Mouse (Mus musculus): ENCODE results near the gene Tmem100.

Tmem100 gene

DNA sequence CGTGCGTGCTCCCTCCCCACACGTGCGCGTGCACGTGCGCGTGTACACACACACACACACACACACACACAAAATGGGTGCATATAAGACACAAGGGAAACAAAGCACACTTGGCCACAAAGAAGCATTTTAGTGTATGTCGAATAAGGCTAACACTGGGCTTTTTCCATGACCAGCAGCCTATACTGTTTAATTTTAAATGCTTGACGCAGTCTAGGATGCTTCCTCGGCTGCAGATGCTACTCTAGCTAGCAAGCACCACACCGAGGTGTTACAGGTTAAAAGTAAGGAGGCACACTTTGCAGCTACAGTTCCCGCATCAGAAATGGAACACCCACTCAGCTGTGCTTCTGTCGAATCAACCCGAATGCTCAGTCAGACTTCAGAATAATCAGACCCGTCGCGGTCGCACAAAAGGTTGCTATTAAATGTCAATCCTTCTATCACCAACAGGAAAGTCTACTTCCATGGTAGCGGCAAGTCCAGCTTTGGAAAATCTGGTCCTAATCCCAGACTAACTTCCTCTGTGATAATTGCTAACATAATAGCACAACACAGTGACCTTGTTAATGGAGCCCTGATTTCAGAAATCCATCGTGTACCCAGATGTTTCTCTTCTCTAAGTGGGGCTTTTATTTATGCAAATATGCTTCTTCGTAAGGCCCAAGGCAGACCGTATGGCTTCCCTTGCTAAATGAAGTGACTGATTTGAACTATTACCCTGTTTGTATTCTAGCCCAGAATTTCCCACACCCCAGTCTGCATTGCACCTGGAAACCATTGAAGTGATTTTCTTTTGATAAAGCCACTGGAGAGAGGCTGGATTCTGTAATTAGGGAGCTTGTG lies 36.5 kb downstream of the Tmem100 start:
- peak; percentile 3 for DNase-seq

DNA sequence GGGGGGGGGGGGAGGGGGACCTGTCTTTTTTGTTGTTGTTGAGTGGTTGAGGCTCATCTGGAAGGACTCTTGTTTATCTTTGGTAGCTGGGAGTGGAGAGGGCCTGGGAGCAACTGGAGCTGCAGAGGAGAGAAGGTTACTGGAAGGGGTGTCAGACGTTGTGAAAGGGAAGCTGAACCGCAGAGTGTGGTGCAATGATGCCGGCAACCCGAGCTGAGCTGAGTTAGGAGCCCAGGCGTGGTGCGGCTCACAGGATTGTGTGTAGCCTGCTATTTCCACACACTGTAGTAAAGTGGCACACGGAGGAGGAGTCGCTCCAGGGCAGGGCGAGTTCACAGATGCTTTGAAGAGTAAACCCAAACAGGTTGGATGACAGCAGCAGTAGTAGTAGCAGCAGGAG lies 41.6 kb downstream of the Tmem100 start:
- no peak for DNase-seq

DNA sequence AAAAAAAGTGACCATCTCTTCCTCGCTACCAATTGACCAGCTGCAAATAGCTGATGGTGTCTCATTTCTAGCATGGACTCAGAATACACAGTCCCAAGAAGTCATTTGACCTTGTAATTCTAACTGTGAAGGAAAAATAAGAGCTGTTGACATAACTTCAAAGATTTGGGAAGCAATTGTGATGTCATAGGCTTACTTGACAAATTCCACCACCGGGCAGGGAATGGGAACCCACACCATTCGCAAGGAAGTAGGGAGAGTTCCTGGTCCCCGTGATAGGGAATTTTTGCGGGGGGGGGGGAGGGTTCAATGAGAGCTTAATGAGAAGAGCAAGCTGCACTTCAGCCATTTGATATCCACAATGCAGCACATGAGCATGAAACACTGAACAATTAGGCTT lies 43.1 kb downstream of the Tmem100 start:
- no peak for DNase-seq

DNA sequence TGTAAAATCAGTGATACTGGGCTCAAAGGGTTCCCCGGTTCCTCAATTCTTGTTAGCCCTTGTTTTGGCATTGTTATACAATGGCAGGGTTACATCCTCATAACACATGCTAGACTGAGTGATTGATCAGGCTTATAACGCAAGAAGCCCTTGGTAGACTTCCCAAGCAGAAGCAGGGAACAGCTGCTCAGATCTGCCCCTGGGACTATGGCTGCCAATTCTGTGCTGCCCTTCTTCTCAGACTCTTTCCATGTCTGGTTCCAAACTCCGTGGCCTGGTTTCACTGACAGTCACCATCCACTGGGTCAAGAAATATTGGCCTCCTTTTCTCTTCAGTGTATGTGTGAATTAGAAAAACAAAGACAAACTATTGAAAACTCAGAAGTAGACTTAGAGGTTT lies 46.5 kb downstream of the Tmem100 start:
- DNase-seq, result no peak

DNA sequence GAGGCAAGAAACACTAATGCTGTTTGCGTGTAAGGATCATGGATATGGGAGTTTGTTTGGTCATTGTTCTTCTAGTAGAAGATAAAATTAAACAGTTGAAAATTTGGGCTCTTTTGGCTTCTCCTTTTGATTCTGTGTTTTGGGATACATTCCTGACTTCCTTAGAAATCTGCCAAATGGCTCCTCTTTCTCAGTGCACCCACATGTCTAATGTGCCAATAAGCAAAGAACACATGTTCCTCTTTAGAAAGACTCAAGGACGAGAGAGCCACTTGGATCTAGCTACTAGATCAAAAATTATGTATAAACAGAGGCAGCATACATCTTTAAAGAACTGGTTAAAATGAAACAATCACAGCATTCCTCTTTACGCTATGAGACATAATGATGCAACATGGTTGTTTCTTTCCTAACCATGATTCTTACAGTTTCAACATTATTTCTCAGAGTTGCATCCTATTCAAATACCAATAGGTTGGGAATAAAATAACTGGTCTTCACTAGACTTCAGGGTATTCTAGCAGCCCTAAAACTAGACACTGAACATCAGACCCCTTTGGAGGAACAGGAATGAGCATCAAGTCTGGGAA lies 50.6 kb downstream of the Tmem100 start:
- DNase-seq, result no peak

DNA sequence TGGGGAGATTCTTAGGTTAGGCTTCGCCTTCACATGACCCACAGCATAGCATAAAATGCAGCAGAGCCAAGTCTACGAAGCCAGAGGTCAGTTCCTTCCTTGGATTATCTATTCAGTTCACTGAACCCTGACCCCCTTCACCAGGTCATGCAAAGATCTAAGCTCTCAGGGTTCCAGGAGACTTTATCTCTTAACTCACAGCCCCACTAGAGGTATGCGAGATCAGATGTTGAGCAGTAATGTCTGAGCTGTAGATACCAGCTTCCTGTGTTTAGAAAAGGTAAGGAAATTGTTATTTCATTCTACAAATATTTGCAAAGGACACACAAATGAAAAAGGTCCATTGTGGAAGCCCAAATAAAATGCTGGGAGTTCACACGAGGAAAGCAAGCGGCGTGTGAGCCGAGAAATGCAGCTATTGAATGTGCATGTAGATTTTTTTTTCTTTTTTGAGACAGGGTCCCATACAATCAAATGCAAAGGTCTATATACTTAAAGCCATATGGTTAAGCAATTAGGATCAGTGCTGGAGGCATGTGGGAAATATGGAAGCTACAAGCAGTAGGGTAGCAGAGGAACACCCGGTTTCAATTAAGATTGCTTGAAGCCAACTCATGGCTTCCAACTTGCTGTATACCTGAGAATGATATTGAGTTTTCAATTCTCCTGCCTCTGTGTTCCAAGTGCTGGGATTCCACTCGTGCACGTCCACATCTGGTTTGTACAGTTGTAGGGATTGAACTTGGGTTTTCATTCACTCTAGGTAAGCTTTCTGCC lies 51.9 kb downstream of the Tmem100 start:
- no peak for DNase-seq

DNA sequence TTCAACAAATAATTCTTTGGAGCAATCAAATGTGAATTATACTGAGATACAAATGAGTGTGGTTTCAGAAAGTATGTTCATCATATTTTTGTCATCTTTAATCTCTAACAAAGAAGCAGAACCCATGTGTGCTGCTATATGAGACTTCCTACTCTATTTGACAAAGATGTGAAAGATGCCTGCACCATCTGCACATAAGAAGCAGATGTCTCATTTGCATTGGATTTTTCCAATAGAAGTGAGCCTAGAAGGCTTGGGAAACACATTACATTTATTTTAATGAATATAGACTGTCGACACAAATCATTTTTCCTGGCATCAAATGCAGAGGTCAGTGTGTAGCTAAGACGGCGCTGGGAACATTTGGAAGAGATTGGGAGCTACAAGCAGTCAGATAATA lies 52.9 kb downstream of the Tmem100 start:
- no peak for DNase-seq

DNA sequence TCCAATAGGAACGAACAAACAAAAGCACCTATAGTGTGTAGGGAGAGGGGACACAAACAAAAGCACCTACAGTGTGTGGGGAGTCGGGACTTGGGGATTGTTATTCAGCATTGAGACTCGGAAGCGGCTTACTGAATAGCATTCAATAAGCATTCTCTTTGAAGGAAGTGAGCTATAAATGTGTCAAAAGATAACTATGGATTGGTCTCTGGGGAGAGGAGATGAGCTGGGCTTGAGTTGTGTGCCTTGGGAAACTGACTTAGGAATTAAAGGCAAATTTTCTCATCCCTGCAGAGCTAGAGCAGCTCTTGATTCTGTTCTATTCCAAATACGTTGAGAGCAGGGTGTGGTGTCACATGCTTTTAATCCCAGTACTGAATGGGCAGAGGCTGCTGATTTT lies 54.0 kb downstream of the Tmem100 start:
- no peak for DNase-seq
